Mouse (Mus musculus): ENCODE measurements around the gene Zic2.

Zic2 gene

GRCm38 (mm10) chr14:122477261-122477671 lies 2.0 kb downstream of the Zic2 start:
- no peak for DNase-seq (ENCODE audit: low spot score)

- no peak for DNase-seq (ENCODE audit: low spot score)
Observed at GRCm38 (mm10) chr14:122477971-122478573, 2.8 kb downstream of the Zic2 start.

- no peak for DNase-seq (ENCODE audit: low spot score)
Observed at GRCm38 (mm10) chr14:122478574-122479011, 3.4 kb downstream of the Zic2 start.

- no peak for DNase-seq (ENCODE audit: low spot score)
Observed at GRCm38 (mm10) chr14:122479461-122480109, 4.3 kb downstream of the Zic2 start.

GRCm38 (mm10) chr14:122480355-122480754 lies 5.1 kb downstream of the Zic2 start:
- DNase-seq (ENCODE audit: low spot score) = no peak

- no peak for DNase-seq (ENCODE audit: low spot score)
Observed at GRCm38 (mm10) chr14:122481181-122481580, 5.9 kb downstream of the Zic2 start.

GRCm38 (mm10) chr14:122482081-122483023 lies 7.1 kb downstream of the Zic2 start:
- DNase-seq (ENCODE audit: low spot score) = no peak

- no peak for DNase-seq (ENCODE audit: low spot score)
Observed at GRCm38 (mm10) chr14:122483024-122483385, 7.8 kb downstream of the Zic2 start.

GRCm38 (mm10) chr14:122483556-122484421 lies 8.6 kb downstream of the Zic2 start:
- DNase-seq (ENCODE audit: low spot score) = no peak

GRCm38 (mm10) chr14:122484458-122484843 lies 9.2 kb downstream of the Zic2 start:
- DNase-seq (ENCODE audit: low spot score) = no peak

- DNase-seq (ENCODE audit: low spot score) = no peak
Observed at GRCm38 (mm10) chr14:122484844-122485551, 9.8 kb downstream of the Zic2 start.

GRCm38 (mm10) chr14:122485635-122486181 lies 10.5 kb downstream of the Zic2 start:
- no peak for DNase-seq (ENCODE audit: low spot score)

GRCm38 (mm10) chr14:122486611-122487010 lies 11.4 kb downstream of the Zic2 start:
- DNase-seq (ENCODE audit: low spot score) = no peak

- no peak for DNase-seq (ENCODE audit: low spot score)
Observed at GRCm38 (mm10) chr14:122487366-122487765, 12.1 kb downstream of the Zic2 start.

GRCm38 (mm10) chr14:122489041-122489440 lies 13.8 kb downstream of the Zic2 start:
- DNase-seq (ENCODE audit: low spot score) = no peak

- DNase-seq (ENCODE audit: low spot score) = no peak
Observed at GRCm38 (mm10) chr14:122489686-122490414, 14.6 kb downstream of the Zic2 start.

GRCm38 (mm10) chr14:122490441-122491328 lies 15.4 kb downstream of the Zic2 start, which contains the start of gene Gm10837:
TSS of gene Gm10837 (plus strand) at chr14:122490586.
- no peak for DNase-seq (ENCODE audit: low spot score)

- DNase-seq (ENCODE audit: low spot score) = no peak
Observed at GRCm38 (mm10) chr14:122491521-122491920, 16.3 kb downstream of the Zic2 start.

GRCm38 (mm10) chr14:122492015-122492414 lies 16.8 kb downstream of the Zic2 start:
- DNase-seq (ENCODE audit: low spot score) = no peak

All from urinary bladder, postnatal 10 days (tissue).